Mouse (Mus musculus): ENCODE results near the gene Tdp1.

Tdp1 gene

GRCm38 (mm10) chr12:100001246-100001645 lies 116.9 kb downstream of the Tdp1 start:
- no peak for DNase-seq

GRCm38 (mm10) chr12:100001910-100002309 lies 117.6 kb downstream of the Tdp1 start:
- DNase-seq, result peak in 1 of 2 experiments; percentile 27

- DNase-seq, result no peak
Measured at GRCm38 (mm10) chr12:100002914-100003587, 118.7 kb downstream of the Tdp1 start.

Measured in kidney, postnatal 25 days (tissue).